Mouse (Mus musculus) liver, adult 2 months (tissue): ENCODE measurements around the gene Map3k15. TPM values are rescaled to one million over a fixed set of nuclear protein-coding genes. Genes with fewer than 3 reads are reported as not detected.
A peak's percentile ranks its signal among the peaks of the same experiment; 100 is the strongest.

ENCODE experiments used
- DNase-seq: peaks from one replicate; pipeline ENCODE4 v3.0.0-alpha.2; 2011; ENCODE audit warnings: low read depth, low spot score; ENCODE audit errors: extremely low read depth
- H3K27ac ChIP-seq: fragments of 200-500 bp; replicated peaks from 2 replicates; pipeline ENCODE4 v1.5.1; 2012; ENCODE audit warnings: low read depth, mild to moderate bottlenecking, control low read depth, inconsistent platforms, low read length; ENCODE audit not compliant: insufficient read depth
- H3K27me3 ChIP-seq: fragments of 200-500 bp; 2 replicates; pipeline ENCODE4 v1.6.1; 2012; ENCODE audit warnings: mild to moderate bottlenecking, moderate library complexity, low read length, inconsistent platforms; ENCODE audit not compliant: control insufficient read depth, insufficient read depth
- H3K36me3 ChIP-seq: fragments of 200-500 bp; 2 replicates; pipeline ENCODE4 v1.6.1; 2012; ENCODE audit warnings: low read length, inconsistent platforms; ENCODE audit not compliant: control insufficient read depth, insufficient read depth
- H3K4me1 ChIP-seq: fragments of 200-500 bp; 2 replicates; pipeline ENCODE4 v1.6.1; 2011; ENCODE audit warnings: low read length; ENCODE audit not compliant: control insufficient read depth, insufficient read depth
- H3K4me3 ChIP-seq: fragments of 200-500 bp; 2 replicates; pipeline ENCODE4 v1.5.1; 2011; ENCODE audit warnings: low read depth, mild to moderate bottlenecking, control low read depth, low read length, moderate library complexity; ENCODE audit not compliant: insufficient read depth
- H3K79me2 ChIP-seq: fragments of 200-500 bp; 2 replicates; pipeline ENCODE4 v1.6.1; 2012; ENCODE audit warnings: inconsistent platforms, mild to moderate bottlenecking, low read length, moderate library complexity; ENCODE audit not compliant: control insufficient read depth, insufficient read depth
- H3K9ac ChIP-seq: fragments of 200-500 bp; 2 replicates; pipeline ENCODE4 v1.6.1; 2012; ENCODE audit warnings: low read depth, mild to moderate bottlenecking, control low read depth, inconsistent platforms, low read length
- CTCF ChIP-seq: fragments of 200-500 bp; IDR thresholded peaks from 2 replicates; pipeline ENCODE4 v1.5.1; 2011; ENCODE audit warnings: low read depth, low read length, control low read depth
- POLR2A ChIP-seq: fragments of 200-500 bp; IDR thresholded peaks from 2 replicates; pipeline ENCODE4 v1.6.1; 2011; ENCODE audit warnings: low read length, control low read depth; ENCODE audit not compliant: insufficient read depth; ENCODE audit errors: extremely low read depth
- WGBS: fragments of 180-500 bp; shearing (Covaris S2); methylation state at CpG from one replicate; pipeline ENCODE4 v1.1.7; 2018; 5-methylcytosine and 5-hydroxymethylcytosine counted together
- polyA plus RNA-seq: library from polyadenylated mRNA; depleted of rRNA; stranded (reverse); fragments of >200 nt; gene quantifications from 2 replicates; pipeline ENCODE4 v1.2.3, GENCODE M21; 2012; rRNA removed
- total RNA-seq: library from RNA; depleted of rRNA; stranded (reverse); fragments of >200 nt; gene quantifications from 2 replicates; pipeline ENCODE4 v1.2.3, GENCODE M21; 2014; rRNA removed

The Map3k15 gene
- total and polyA plus RNA-seq, 2 experiments: 0.17 to 0.37 TPM

- no peaks in the 10 kb centered on the region for H3K79me2 ChIP-seq
- DNase-seq: no peak
- TF ChIP-seq CTCF (no peak), POLR2A (no peak)
- no peak overlapping the region for H3K4me3 ChIP-seq
- H3K9ac ChIP-seq: no peak overlapping the region
- H3K27me3 ChIP-seq: no peaks in the 10 kb centered on the region
- no peak overlapping the region for H3K27ac ChIP-seq
- H3K36me3 ChIP-seq: no peaks in the 10 kb centered on the region
- 97% methylated on average over 3 of the region's 3 CpGs for WGBS
- no peaks in the 10 kb centered on the region for H3K4me1 ChIP-seq
Observed at GRCm38 (mm10) chrX:160148859-160149258, 160.6 kb downstream of the Map3k15 start.

GRCm38 (mm10) chrX:160153147-160153815 is 165.0 kb downstream of the Map3k15 start:
- H3K4me1 ChIP-seq: no peaks in the 10 kb centered on the region
- TF ChIP-seq POLR2A (no peak), CTCF (no peak)
- H3K36me3 ChIP-seq: no peaks in the 10 kb centered on the region
- no peak overlapping the region for H3K27ac ChIP-seq
- H3K27me3 ChIP-seq: no peaks in the 10 kb centered on the region
- no peaks in the 10 kb centered on the region for H3K79me2 ChIP-seq
- WGBS: 56% methylated on average over 4 of the region's 4 CpGs
- no peak overlapping the region for H3K4me3 ChIP-seq
- DNase-seq: no peak
- no peak overlapping the region for H3K9ac ChIP-seq

DNA sequence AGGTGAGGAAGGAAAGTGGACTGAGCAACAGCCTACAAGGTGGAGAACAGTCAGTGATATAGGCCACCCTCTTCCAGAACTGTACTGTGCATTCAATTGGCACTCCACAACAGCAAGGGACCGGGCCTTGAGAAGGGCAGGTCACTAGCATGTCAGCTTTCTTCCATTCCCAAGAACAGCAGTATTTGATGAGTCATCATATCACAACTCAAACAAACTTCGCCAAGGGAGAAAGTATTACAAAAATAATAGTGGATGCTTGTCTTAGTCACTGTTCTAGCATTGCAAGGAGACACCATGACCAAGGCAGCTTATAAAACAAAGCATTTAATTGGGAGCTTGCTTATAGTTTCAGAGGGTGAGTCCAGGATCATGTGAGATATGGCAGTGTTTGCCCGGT is 176.0 kb downstream of the Map3k15 start:
- H3K4me3 ChIP-seq: no peak overlapping the region
- no peak for DNase-seq
- H3K27ac ChIP-seq: no peak overlapping the region
- H3K79me2 ChIP-seq: no peaks in the 10 kb centered on the region
- TF ChIP-seq POLR2A: no peak
- TF ChIP-seq CTCF: no peak
- H3K36me3 ChIP-seq: no peaks in the 10 kb centered on the region
- no peaks in the 10 kb centered on the region for H3K27me3 ChIP-seq
- H3K9ac ChIP-seq: no peak overlapping the region
- WGBS: 92% methylated on average over 3 of the region's 3 CpGs
- H3K4me1 ChIP-seq: no peaks in the 10 kb centered on the region

DNA sequence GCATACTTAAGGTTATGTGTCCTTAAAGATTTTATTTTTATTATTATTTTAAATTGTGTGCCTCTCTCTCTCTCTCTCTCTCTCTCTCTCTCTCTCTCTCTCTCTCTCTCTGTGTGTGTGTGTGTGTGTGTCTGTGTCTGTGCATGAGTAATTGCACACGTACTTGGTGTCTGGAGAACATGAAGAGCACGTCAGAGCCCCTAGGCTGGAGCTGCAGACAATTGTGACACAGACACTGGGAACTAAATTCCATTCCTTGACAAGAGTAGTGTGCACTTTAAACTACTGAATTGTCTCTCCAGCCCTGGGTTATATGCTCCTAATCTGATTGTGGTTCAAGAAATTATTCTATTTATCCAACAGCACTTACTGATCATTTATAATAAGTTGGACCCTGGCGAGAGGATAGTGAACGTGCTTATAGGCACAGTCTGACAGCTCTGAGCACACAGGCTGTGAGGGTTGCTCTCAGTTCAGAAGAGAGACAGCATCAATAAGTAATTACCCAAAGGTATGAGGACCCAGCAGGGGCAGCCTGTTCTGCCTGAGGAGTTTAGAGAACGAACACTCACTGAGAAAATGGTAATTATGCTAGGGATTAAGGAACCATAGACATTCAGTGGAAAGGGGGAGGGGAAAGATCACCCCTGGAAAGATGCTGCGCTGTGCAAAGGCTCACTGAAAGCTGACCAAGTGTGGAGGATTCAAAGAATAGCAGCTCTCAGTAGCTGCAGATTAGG is 178.2 kb downstream of the Map3k15 start:
- DNase-seq: no peak
- Histone ChIP-seq H3K4me1 (no peaks in the 10 kb centered on the region), H3K27me3 (no peaks in the 10 kb centered on the region), H3K9ac (no peak overlapping the region), H3K36me3 (no peaks in the 10 kb centered on the region), H3K79me2 (no peaks in the 10 kb centered on the region), H3K27ac (no peak overlapping the region), H3K4me3 (no peak overlapping the region)
- TF ChIP-seq POLR2A (no peak), CTCF (no peak)
- 53% methylated on average over 6 of the region's 6 CpGs for WGBS

GRCm38 (mm10) chrX:160170150-160170549 is 181.9 kb downstream of the Map3k15 start:
- WGBS: 8% methylated on average over 2 of the region's 3 CpGs
- TF ChIP-seq POLR2A: no peak
- 0 out of 2 replicates have a peak, but pooled peaks have one; percentile 19 for TF ChIP-seq CTCF
- Histone ChIP-seq H3K27me3 (no peaks in the 10 kb centered on the region), H3K36me3 (no peaks in the 10 kb centered on the region), H3K4me3 (no peak overlapping the region), H3K27ac (no peak overlapping the region), H3K9ac (no peak overlapping the region), H3K4me1 (no peaks in the 10 kb centered on the region), H3K79me2 (no peaks in the 10 kb centered on the region)
- peak; percentile 40 for DNase-seq

Other genes starting within 250 kb of the Map3k15 start
- 95.5 and 139 TPM in 2 replicates for gene Pdha1, start 150.0 kb downstream of the Map3k15 start, total RNA-seq
- 38.4 and 41.7 TPM in 2 replicates for gene Pdha1, start 150.0 kb downstream of the Map3k15 start, polyA plus RNA-seq